Mouse (Mus musculus) CH12.LX (cell line): ENCODE measurements around the gene Slc39a12. TPM values are rescaled to one million over a fixed set of nuclear protein-coding genes. Genes with fewer than 3 reads are reported as not detected.

Experiments used
- DNase-seq: peaks from one replicate; pipeline ENCODE4 v3.0.0-alpha.2; 2013; ENCODE audit errors: extremely low read depth
- H3K27ac ChIP-seq: 2 replicates; pipeline ENCODE4 v1.5.1; 2012; ENCODE audit warnings: low read depth, mild to moderate bottlenecking, control low read depth, moderate library complexity; ENCODE audit not compliant: insufficient read depth
- H3K27me3 ChIP-seq: replicated peaks from 2 replicates; pipeline ENCODE3; 2012; ENCODE audit warnings: inconsistent platforms
- H3K36me3 ChIP-seq, 2 experiments: replicated peaks in 1 of 2; 2 replicates each; pipeline versions ENCODE3 to v1.6.1; 2012; ENCODE audit warnings: inconsistent platforms in 1 of 2, low read length in 1 of 2, mild to moderate bottlenecking in 1 of 2, mixed read lengths in 1 of 2, moderate library complexity in 1 of 2; ENCODE audit not compliant: control insufficient read depth in 1 of 2, insufficient read depth in 1 of 2
- H3K4me1 ChIP-seq, 2 experiments: 2 replicates each; pipeline ENCODE4 v1.6.1; 2012; ENCODE audit warnings: inconsistent platforms in 1 of 2, moderate library complexity in 1 of 2; ENCODE audit not compliant: insufficient read depth in 2 of 2, control insufficient read depth in 1 of 2
- H3K4me2 ChIP-seq: 2 replicates; pipeline ENCODE4 v1.6.1; 2012; ENCODE audit warnings: low read depth, mild to moderate bottlenecking, control low read depth; ENCODE audit not compliant: poor library complexity, insufficient read depth, severe bottlenecking
- H3K4me3 ChIP-seq, 3 experiments: fragments of 150-350 bp in 1 of 3; sonication (generic) in 1 of 3; replicated peaks in 1 of 3; 2 replicates each; pipeline versions ENCODE3 to v1.5.1; 2011 to 2012; ENCODE audit warnings: low read depth in 2 of 3, low read length in 2 of 3, mild to moderate bottlenecking in 2 of 3, moderate library complexity in 2 of 3, control low read depth in 1 of 3, improper control_type of control experiment in 1 of 3, inconsistent platforms in 1 of 3, mixed read lengths in 1 of 3; ENCODE audit not compliant: poor library complexity in 1 of 3
- H3K79me2 ChIP-seq: replicated peaks from 2 replicates; pipeline ENCODE4 v1.6.1; 2012; ENCODE audit warnings: mild to moderate bottlenecking, moderate library complexity; ENCODE audit not compliant: control insufficient read depth, poor library complexity, insufficient read depth, severe bottlenecking; ENCODE audit errors: extremely low read depth
- H3K9ac ChIP-seq: 2 replicates; pipeline ENCODE4 v1.6.1; 2012; ENCODE audit warnings: low read depth, mild to moderate bottlenecking, control low read depth, moderate library complexity; ENCODE audit not compliant: insufficient read depth
- H3K9me3 ChIP-seq: replicated peaks from 2 replicates; pipeline ENCODE3; 2012; ENCODE audit warnings: low read length, inconsistent platforms, mixed read lengths
- BHLHE40 ChIP-seq: IDR thresholded peaks from 2 replicates; pipeline ENCODE4 v1.6.1; 2011; ENCODE audit warnings: mild to moderate bottlenecking, low read depth, low read length, improper control_type of control experiment
- CHD1 ChIP-seq: IDR thresholded peaks from 2 replicates; pipeline ENCODE4 v1.6.1; 2012; ENCODE audit warnings: low read depth, low read length, improper control_type of control experiment, inconsistent platforms
- E2F4 ChIP-seq: IDR thresholded peaks from 2 replicates; pipeline ENCODE4 v1.6.1; 2011; ENCODE audit warnings: low read depth, low read length, improper control_type of control experiment; ENCODE audit not compliant: insufficient replicate concordance
- EP300 ChIP-seq: IDR thresholded peaks from 2 replicates; pipeline ENCODE4 v1.6.1; 2011; ENCODE audit warnings: low read length, improper control_type of control experiment
- ETS1 ChIP-seq: conservative IDR thresholded peaks from 2 replicates; pipeline ENCODE4 v1.6.1; 2012; ENCODE audit warnings: low read depth, mild to moderate bottlenecking, inconsistent platforms, low read length, improper control_type of control experiment, moderate library complexity
- HCFC1 ChIP-seq: IDR thresholded peaks from 2 replicates; pipeline ENCODE4 v1.6.1; 2012; ENCODE audit warnings: low read depth, mild to moderate bottlenecking, inconsistent platforms, low read length, improper control_type of control experiment
- IRF4 ChIP-seq: IDR thresholded peaks from 2 replicates; pipeline ENCODE4 v1.6.1; 2014; ENCODE audit warnings: low read depth, mild to moderate bottlenecking, inconsistent platforms, low read length, improper control_type of control experiment
- KAT2A ChIP-seq: IDR thresholded peaks from 2 replicates; pipeline ENCODE4 v1.6.1; 2012; ENCODE audit warnings: low read length, improper control_type of control experiment, inconsistent platforms; ENCODE audit not compliant: insufficient replicate concordance
- MAX ChIP-seq: IDR thresholded peaks from 2 replicates; pipeline ENCODE4 v1.6.1; 2011; ENCODE audit warnings: low read length, improper control_type of control experiment
- MAZ ChIP-seq: IDR thresholded peaks from 2 replicates; pipeline ENCODE4 v1.6.1; 2012; ENCODE audit warnings: low read depth, mild to moderate bottlenecking, inconsistent platforms, low read length, improper control_type of control experiment, moderate library complexity
- NELFE ChIP-seq: IDR thresholded peaks from 2 replicates; pipeline ENCODE4 v1.6.1; 2011; ENCODE audit warnings: low read depth, low read length, improper control_type of control experiment
- POLR2A ChIP-seq: IDR thresholded peaks from 2 replicates; pipeline ENCODE4 v1.6.1; 2011; ENCODE audit warnings: low read depth, mild to moderate bottlenecking, improper control_type of control experiment, low read length
- POLR2AphosphoS2 ChIP-seq: IDR thresholded peaks from 2 replicates; pipeline ENCODE4 v1.6.1; 2011; ENCODE audit warnings: low read depth, low read length, improper control_type of control experiment
- RCOR1 ChIP-seq: conservative IDR thresholded peaks from 2 replicates; pipeline ENCODE4 v1.6.1; 2012; ENCODE audit warnings: low read depth, mild to moderate bottlenecking, inconsistent platforms, low read length, improper control_type of control experiment
- SIN3A ChIP-seq: IDR thresholded peaks from 2 replicates; pipeline ENCODE4 v1.6.1; 2012; ENCODE audit warnings: low read length, improper control_type of control experiment, inconsistent platforms
- TCF12 ChIP-seq: IDR thresholded peaks from 2 replicates; pipeline ENCODE4 v1.6.1; 2014; ENCODE audit warnings: low read depth, mild to moderate bottlenecking, inconsistent platforms, low read length, improper control_type of control experiment
- USF2 ChIP-seq: conservative IDR thresholded peaks from 2 replicates; pipeline ENCODE4 v1.6.1; 2011; ENCODE audit warnings: low read depth, low read length, improper control_type of control experiment
- ZNF384 ChIP-seq: IDR thresholded peaks from 2 replicates; pipeline ENCODE4 v1.6.1; 2012; ENCODE audit warnings: low read depth, low read length, improper control_type of control experiment, inconsistent platforms
- dilution Hi-C: fragments of 300-500 bp; cut with MboI; formaldehyde crosslinking; loops from 2 replicates; pipeline ENCODE4 v1.14.3; 2020; ENCODE audit warnings: low sequenced_read_pairs; ENCODE audit not compliant: extremely low pct_unique_long_range_greater_than_20kb, extremely low pct_ligation_motif_present
- in situ Hi-C: fragments of 300-500 bp; cut with MboI; formaldehyde crosslinking; loops from 3 replicates; pipeline ENCODE4 v1.14.3; 2019; ENCODE audit warnings: low sequenced_read_pairs, low pct_ligation_motif_present, low pct_unique_long_range_greater_than_20kb, mixed read lengths
- polyA plus RNA-seq: library from polyadenylated mRNA; unstranded; fragments of >175 nt; gene quantifications from 2 replicates; pipeline ENCODE4 v1.2.1, GENCODE M21; 2012; ENCODE audit warnings: low read depth; ENCODE audit not compliant: insufficient read length
- total RNA-seq, 2 experiments: library from RNA; depleted of rRNA; stranded (reverse); fragments of 300-350 nt in 1 of 2; fragments of >200 nt in 1 of 2; gene quantifications; 2 replicates each; pipeline ENCODE4 v1.2.3; 2012 to 2014

The Slc39a12 gene
- total and polyA plus RNA-seq, 3 experiments, result not detected

DNA sequence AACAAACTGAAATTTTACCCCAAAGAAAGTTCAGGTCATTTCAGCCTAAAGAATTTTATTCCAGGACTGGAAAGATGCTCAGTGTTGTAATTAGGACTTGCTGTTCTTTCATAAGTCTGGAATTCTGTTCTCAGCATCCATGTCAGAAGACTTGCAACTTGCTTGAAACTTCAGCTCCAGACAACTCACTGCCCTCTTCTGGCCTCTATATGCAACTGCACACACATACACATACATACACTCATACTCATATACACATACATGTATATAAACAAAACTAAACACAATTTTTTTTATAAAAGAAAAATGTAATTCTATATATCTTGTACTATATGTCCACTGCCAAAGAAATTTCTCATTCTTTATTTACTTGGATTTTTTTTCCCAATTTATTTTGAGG, 14.9 kb downstream of the Slc39a12 start:
- Histone ChIP-seq H3K4me3 (no peak overlapping the region), H3K9me3 (no peaks in the 10 kb centered on the region), H3K79me2 (no peaks in the 10 kb centered on the region), H3K4me2 (no peak overlapping the region)
- DNase-seq, result no peak
- dilution Hi-C loops (no loop called here), in situ Hi-C loops (no loop called here)
- no peak for TF ChIP-seq ETS1
- TF ChIP-seq, all 38 proteins: peak for 0
- no peaks in the 10 kb centered on the region for H3K4me1 ChIP-seq
- H3K36me3 ChIP-seq, result no peaks in the 10 kb centered on the region
- no peaks in the 10 kb centered on the region for H3K27me3 ChIP-seq
- no peak overlapping the region for H3K27ac ChIP-seq
- no peak overlapping the region for H3K9ac ChIP-seq

DNA sequence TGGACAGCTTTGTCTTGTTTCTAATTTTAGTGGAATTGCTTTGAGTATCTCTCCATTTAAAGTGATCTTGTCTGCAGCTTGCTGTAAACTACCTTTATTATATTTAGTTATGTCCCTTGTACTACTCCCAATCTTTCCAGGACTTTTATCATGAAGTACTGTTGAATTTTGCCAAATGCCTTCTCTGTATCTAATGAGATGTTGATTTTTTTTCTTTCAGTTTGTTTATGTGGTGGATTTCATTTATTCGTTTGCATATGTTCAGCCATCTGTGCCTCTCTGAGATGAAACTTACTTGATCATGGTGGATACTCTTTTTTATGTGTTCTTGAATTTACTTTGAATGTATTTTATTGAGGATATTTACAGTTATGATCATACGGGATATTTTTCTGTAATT, 40.9 kb downstream of the Slc39a12 start:
- no peak overlapping the region for H3K4me2 ChIP-seq
- no peaks in the 10 kb centered on the region for H3K79me2 ChIP-seq
- dilution Hi-C loops (no loop called here), in situ Hi-C loops (no loop called here)
- H3K4me1 ChIP-seq, result no peaks in the 10 kb centered on the region
- H3K9me3 ChIP-seq, result no peaks in the 10 kb centered on the region
- no peak overlapping the region for H3K9ac ChIP-seq
- no peak overlapping the region for H3K27ac ChIP-seq
- H3K36me3 ChIP-seq, result no peaks in the 10 kb centered on the region
- TF ChIP-seq POLR2AphosphoS2 (no peak), SIN3A (no peak), ZNF384 (no peak), HCFC1 (no peak), NELFE (no peak), EP300 (no peak), CHD1 (no peak), TCF12 (no peak), USF2 (no peak), MAX (no peak), MAZ (no peak), POLR2A (no peak), E2F4 (no peak), RCOR1 (no peak), KAT2A (no peak), BHLHE40 (no peak), IRF4 (no peak)
- TF ChIP-seq, all 38 proteins: peak for 0
- DNase-seq, result no peak
- no peaks in the 10 kb centered on the region for H3K27me3 ChIP-seq
- H3K4me3 ChIP-seq, result no peak overlapping the region
